Comparison of ENCODE assay signal across 8 mouse cellular contexts in the genomic region with DNA sequence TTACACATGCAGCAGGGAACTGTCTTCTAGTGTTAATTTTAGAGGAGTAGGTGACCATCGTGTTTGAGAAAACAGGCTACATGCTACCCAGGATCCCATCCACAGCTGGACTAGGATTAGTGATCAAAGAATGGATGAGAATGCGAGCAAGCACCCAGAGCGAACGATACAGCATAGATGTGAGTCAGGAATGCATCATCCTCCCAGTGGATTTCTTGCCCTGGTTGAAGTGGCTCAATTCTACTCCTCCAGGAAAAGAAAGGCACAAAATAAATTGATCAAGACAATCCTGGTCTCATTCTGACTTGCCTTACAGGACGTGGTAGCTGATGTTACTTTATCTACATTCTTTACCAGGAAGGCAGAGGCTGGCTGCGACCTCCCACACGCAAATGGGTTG. TPM values are rescaled to one million over a fixed set of nuclear protein-coding genes. Genes with fewer than 3 reads are reported as not detected.
DNase-seq lines count a peak whose midpoint lies in the region; ATAC-seq and TF ChIP-seq lines count a peak whose summit lies in the region.

A gene (plus strand): TSS at position 255 of the 400 bp plus-strand sequence.

- TF ChIP-seq POLR2A in brain, embryonic 14.5 days (IDR thresholded peaks at IDR 0.05; ENCODE audit: borderline replicate concordance, extremely low read depth, insufficient read depth, insufficient read length, poor library complexity, severe bottlenecking), result no peak

- peak within 1 kb of the TSS; percentile 89 for H3K4me2 ChIP-seq in hindbrain, embryonic 15.5 days
- peak within 1 kb of the TSS; percentile 77 for H3K4me2 ChIP-seq in liver, postnatal 0 days (ENCODE audit: low read depth, low read length)

- H3K27me3 ChIP-seq in hindbrain, embryonic 15.5 days, result no peaks in the 10 kb centered on the region
- H3K27me3 ChIP-seq in liver, postnatal 0 days (ENCODE audit: insufficient read depth, low read length), result no peaks in the 10 kb centered on the region

- no peaks in the 10 kb centered on the region for H3K9me3 ChIP-seq in hindbrain, embryonic 15.5 days
- H3K9me3 ChIP-seq in liver, postnatal 0 days (ENCODE audit: low read length), result no peaks in the 10 kb centered on the region

- no peak for ATAC-seq in hindbrain, embryonic 15.5 days (ENCODE audit: low FRiP score, low read depth)
- no peak for ATAC-seq in liver, postnatal 0 days

- 0 out of 2 replicates have a peak, but pooled peaks cover 2% of the 10 kb centered on the region for H3K36me3 ChIP-seq in hindbrain, embryonic 15.5 days
- 0 out of 2 replicates have a peak, but pooled peaks cover 4% of the 10 kb centered on the region for H3K36me3 ChIP-seq in liver, postnatal 0 days (replicated peaks; ENCODE audit: insufficient read depth, low read length)

- H3K4me3 ChIP-seq in hindbrain, embryonic 15.5 days, result peak within 1 kb of the TSS; percentile 99
- H3K4me3 ChIP-seq in liver, postnatal 0 days (ENCODE audit: low read depth, low read length), result peak within 1 kb of the TSS; percentile 96

- peak within 1 kb of the TSS; percentile 86 for H3K27ac ChIP-seq in hindbrain, embryonic 15.5 days (replicated peaks)
- peak within 1 kb of the TSS; percentile 85 for H3K27ac ChIP-seq in liver, postnatal 0 days (ENCODE audit: low read depth)

- TF ChIP-seq EP300 in liver, postnatal 0 days (IDR thresholded peaks at IDR 0.05; ENCODE audit: low read depth), result no peak

- WGBS in hindbrain, embryonic 15.5 days, result 70% methylated on average over 7 of the region's 7 CpGs
- 75% methylated on average over 7 of the region's 7 CpGs for WGBS in liver, postnatal 0 days (ENCODE audit: insufficient replicate concordance)

- H3K9ac ChIP-seq in hindbrain, embryonic 15.5 days, result peak within 1 kb of the TSS; percentile 93
- peak within 1 kb of the TSS; percentile 97 for H3K9ac ChIP-seq in liver, postnatal 0 days (replicated peaks)

- no peak for TF ChIP-seq CTCF in brain, embryonic 14.5 days (IDR thresholded peaks at IDR 0.05; ENCODE audit: borderline replicate concordance, extremely low read depth, insufficient read depth, insufficient read length)
- TF ChIP-seq CTCF in liver, postnatal 0 days (IDR thresholded peaks at IDR 0.05; ENCODE audit: low read depth), result no peak

- peak in 1 of 2 experiments; percentile 34 for DNase-seq in frontal cortex, adult 2 months (ENCODE audit: extremely low spot score in 1 of 2, low spot score in 1 of 2)
- DNase-seq in frontal cortex, postnatal 10 days (ENCODE audit: low spot score in 2 of 2), result no peak
- DNase-seq in 3T3-L1 (ENCODE audit: low read depth, low spot score), result peak; percentile 52
- DNase-seq in brain, embryonic 14.5 days (ENCODE audit: low read depth), result peak; percentile 1
- DNase-seq in liver, postnatal 0 days, result no peak
- DNase-seq in embryo, embryonic 9.5 days (ENCODE audit: extremely low spot score), result no peak
- DNase-seq in kidney, postnatal 4 days, result no peak

- peaks cover 20% of the 10 kb centered on the region for H3K4me1 ChIP-seq in hindbrain, embryonic 15.5 days (replicated peaks)
- H3K4me1 ChIP-seq in liver, postnatal 0 days (ENCODE audit: insufficient read depth), result peaks cover 21% of the 10 kb centered on the region

RNA-seq across cellular contexts. Expression of the gene that starts here (rescaled TPM):
- 18.7 and 24.0 TPM in 2 replicates for polyA plus RNA-seq in frontal cortex, adult 2 months (2012; rRNA removed)
- 17.2 and 18.2 TPM in 2 replicates for polyA plus RNA-seq in brain, embryonic 14.5 days (2012; rRNA removed)
- polyA plus RNA-seq in hindbrain, embryonic 15.5 days (2015; fragmentation: Nextera tagmentation; extraction: Ambion mirVana), result 14.5 and 16.9 TPM in 2 replicates
- 9.6 and 10.0 TPM in 2 replicates for polyA plus RNA-seq in liver, postnatal 0 days (2015; fragmentation: Nextera tagmentation; extraction: Ambion mirVana)

Comparison
In these comparisons a context has a peak if more than half of its experiments do, and no peak if none do; other contexts are left out.
1. DNase-seq: peak in 3T3-L1 (single experiment) and brain, embryonic 14.5 days (single experiment); none in frontal cortex, postnatal 10 days (0 of 2), liver, postnatal 0 days (single experiment), embryo, embryonic 9.5 days (single experiment) and kidney, postnatal 4 days (0 of 2).